Mouse (Mus musculus) layer of hippocampus, adult 11-12 months (tissue): ENCODE data around the gene Samd14.
"Not testable (repeated sequence)": the region's sequence is repeated elsewhere in the genome, so short reads cannot be mapped to it uniquely, and the experiment has no call there.

Experiments
- DNase-seq: peaks from one replicate; pipeline ENCODE4 v3.0.0; 2022; ENCODE audit warnings: low spot score

Gene Samd14

GRCm38 (mm10) chr11:95009629-95010014, at the start of gene Samd14:
Gene Samd14, plus strand, starts transcription at chr11:95009879.
- peak; percentile 73 for DNase-seq

DNA sequence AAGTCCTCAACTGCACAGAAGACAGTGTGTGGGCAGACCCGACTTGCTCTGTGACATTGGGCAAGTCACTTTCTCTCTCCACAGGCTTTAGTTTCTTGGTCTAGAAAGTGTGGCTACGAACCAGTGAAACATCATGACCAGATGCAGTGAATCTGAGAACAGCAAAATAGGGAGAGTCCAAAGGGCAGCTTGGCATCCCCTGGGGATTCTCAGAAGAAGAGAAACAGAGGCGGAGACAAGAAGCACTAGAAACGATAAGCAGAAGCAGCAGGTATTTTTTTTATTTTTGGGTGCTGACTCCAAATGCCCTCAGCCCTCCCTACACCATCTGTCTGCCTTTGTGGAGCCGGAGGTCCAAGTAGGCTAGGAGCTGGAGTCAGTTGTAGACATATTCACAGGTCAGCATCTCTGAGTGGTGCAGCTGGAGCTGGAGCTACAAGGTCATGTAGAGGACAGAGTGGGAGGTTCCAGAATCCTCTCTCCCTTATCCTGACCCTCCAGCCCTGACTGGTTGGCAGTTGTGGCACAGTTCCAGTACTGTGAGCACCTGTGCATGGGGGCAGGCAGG, 47.1 kb upstream of the Samd14 start:
- DNase-seq: no peak

DNA sequence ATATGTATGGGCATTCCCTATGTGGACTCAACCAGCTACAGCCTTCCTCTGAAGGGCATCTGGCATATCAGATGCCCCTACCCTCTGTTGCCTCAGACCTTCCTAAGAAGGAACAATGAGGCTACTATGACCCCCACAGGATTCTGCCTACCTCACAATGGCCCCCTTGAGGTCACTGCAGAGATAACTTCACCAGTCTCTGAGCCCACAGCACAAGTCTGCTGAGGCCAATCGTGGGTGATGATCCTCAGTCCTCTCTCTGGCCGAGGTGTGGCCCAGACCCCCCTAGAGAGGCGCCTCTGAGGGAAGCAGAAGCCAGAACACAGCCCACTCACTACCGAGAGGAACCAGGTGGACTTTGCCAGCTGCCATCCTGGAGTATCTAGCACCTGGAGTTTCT, 42.3 kb upstream of the Samd14 start, which contains the start of gene Hils1:
Gene Hils1, plus strand, starts transcription at position 175 of the 400 bp plus-strand sequence.
- no peak for DNase-seq

GRCm38 (mm10) chr11:94968187-94968586, 41.5 kb upstream of the Samd14 start:
- no peak for DNase-seq

DNA sequence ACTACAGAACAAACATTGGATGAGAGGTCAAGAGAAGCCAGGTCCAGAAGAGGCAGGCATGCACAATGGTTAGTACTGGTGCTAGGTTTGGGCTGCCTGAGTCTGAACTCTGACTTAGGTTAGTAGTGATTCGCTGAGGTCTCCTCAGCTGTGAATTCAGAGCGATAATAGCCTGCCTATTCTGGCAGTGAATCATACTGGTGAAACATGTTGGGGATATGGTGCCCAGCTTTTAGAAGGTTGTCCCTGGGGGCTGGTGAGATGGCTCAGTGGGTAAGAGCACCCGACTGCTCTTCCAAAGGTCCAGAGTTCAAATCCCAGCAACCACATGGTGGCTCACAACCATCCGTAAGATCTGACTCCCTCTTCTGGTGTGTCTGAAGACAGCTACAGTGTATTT, 40.0 kb upstream of the Samd14 start:
- DNase-seq: not testable (repeated sequence)

DNA sequence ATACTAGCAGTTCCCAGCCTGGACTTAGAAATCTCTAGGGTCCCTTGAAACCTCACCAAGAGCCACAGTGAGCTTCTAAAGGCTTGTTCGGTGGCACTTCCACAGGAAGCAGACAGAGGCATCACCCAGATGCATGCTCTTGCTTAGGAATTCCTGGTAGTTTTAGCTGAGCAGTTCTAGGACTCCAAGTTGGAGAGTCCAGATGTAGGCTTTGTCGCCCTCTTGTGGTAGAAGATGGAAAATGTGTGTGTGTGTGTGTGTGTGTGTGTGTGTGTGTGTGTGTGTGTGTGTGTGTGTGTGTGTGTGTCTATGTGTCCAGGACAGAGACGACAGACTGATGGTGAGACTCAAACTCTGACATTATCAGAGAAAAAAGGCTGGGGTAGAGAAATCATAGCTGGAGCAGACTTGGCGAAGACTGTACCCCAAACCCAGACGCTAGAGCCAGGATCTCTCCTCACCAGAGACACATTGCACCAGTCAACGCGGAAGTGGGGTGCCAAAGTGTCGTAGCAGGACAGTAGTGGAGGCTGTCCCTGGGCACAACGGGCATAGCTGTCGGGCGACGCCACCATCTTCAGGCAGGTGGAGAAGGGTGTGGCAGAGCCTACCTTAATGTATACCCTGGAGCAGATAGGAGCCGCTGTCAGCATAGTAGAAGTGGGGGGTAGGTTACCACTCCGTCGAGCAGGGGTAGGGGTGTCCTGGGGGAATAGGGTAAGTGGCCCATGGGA, 39.3 kb upstream of the Samd14 start:
- DNase-seq: peak; percentile 87

- no peak for DNase-seq
Measured at GRCm38 (mm10) chr11:94971895-94972615, 37.6 kb upstream of the Samd14 start.

DNA sequence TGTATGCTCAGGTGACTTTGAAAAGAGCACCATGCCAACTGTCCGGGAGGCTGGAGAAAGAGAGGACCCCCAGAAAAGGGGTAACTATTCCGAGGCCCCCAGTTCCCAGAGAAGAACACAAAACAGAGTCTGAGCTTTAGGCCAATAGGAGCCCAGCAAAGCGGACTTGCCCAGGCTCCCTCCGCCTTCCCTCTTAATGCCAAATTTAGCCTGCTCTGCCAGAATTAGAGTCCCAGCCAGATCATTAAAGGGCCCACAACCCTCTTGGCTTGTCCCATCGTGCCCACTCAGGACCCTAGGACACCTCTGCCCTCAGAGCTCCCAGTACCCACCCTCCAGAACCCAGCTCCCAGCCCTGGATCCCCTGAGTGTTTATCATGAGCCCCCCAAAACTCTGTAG, 36.8 kb upstream of the Samd14 start:
- no peak for DNase-seq

- DNase-seq: no peak
Measured at GRCm38 (mm10) chr11:94973313-94973712, 36.4 kb upstream of the Samd14 start.

DNA sequence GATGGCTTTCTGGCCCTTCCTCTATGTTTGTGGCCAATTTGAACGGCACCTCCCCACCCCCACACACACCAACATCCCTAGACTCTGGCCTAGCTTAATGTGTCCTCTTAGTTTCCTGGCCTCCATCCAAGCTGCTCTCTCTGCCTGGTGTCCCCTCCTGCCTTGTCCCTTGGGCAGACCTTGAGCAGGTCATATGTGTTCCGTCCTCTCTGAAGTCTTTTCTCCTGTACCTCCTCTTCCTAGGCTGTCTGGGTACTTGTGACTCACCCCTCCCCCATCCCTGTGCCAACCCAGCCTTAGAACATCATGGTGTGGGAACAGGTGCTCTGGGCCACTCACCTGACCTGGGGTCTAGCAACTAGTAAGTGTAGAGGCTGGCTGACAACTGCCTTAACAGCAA, 34.7 kb upstream of the Samd14 start:
- DNase-seq: no peak

- no peak for DNase-seq
Measured at GRCm38 (mm10) chr11:94976199-94976598, 33.5 kb upstream of the Samd14 start, which contains the start of gene Sgca. Gene Sgca, minus strand, starts transcription at chr11:94976327.

DNA sequence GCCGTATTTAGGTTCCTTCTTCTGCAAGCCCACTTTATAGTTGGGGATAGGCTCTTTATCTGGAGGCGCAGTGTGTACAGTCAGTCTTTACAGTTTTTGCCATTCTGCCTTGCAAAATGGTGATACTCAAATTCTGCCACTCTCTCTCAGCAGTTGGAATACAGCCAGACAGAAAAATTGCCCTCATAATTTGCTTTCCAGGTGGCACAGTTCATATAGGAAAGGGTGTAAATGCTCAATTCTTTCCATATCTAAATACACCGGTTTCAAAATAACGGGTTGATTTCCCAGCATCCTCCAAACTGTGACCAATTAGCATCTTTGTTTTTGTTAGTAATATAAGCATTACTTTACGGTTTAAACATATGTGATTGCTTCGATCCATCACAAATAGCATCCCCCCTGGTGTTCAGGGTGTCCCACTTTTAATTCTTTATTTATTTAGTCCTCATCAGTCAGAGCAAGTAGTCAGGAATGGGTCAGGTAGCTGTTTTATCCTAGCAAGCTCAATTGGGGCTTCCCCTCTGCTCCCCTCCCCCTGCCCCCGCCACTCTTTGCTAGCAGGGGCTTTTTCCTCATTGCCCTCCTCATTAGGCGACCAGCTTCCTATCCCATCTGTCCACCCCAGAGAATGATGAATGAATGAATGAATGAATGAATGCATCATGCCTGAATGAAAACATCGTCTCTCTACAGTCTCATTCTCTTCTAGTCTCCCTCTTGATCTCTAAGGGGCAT, 31.3 kb upstream of the Samd14 start:
- no peak for DNase-seq

- peak; percentile 96 for DNase-seq
Measured at GRCm38 (mm10) chr11:94978947-94979346, 30.7 kb upstream of the Samd14 start.

GRCm38 (mm10) chr11:94979462-94980179, 30.1 kb upstream of the Samd14 start:
- no peak for DNase-seq

DNA sequence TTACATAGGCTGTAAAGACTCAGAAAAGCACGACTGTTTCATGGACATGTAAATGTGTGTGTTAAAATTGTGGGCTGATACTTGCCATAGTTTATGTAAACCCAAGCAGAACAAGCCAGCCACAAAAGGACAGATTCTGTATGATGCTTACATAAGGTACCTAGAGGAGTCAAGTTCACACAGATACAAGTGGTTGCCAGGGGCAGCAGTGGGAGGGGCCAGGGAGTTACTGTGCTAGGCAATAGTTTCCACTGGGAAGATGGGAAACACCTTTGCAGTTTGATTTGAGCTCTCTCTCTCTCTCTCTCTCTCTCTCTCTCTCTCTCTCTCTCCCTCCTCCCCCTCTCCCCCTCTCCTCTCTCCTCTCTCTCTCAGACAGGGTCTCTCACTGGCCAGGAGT, 24.5 kb upstream of the Samd14 start:
- no peak for DNase-seq

DNA sequence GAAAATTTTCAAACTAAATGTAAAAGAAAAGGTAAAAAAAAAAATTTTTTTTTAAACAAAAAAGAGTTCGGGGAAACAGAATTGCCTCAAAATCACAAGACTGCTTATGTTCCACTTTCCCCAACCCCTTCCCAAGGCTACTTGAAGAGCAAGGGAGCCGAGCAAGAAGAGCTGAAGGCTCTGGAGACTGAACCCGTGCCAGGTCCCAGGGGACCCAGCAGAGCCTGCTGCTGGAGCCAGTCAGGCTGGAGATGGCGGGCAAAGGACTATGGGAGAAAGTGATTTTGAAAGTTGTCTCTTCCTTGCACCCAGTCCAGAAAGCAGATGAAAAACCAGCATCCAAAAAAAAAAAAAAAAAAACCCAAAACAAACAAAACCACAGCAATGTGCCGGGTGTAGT, 23.9 kb upstream of the Samd14 start:
- DNase-seq: no peak

DNA sequence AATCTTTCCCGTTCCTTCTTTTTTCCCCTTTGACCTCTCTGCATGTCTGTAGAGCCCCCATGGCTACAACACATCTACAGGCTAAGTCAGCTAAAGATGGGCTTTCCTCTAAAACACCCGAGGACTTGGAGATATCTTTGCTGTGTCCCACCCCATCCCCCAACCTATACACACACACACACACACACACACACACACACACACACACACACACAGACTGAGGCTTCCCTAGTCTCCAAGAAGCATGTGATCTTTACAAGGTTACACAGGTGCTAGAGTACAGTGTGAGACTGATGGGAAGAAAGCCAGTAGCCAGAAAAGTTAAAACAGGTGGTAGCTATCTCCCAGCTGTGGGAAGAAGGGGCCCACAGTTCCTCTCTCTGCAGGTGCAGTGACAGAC, 23.2 kb upstream of the Samd14 start:
- no peak for DNase-seq

DNA sequence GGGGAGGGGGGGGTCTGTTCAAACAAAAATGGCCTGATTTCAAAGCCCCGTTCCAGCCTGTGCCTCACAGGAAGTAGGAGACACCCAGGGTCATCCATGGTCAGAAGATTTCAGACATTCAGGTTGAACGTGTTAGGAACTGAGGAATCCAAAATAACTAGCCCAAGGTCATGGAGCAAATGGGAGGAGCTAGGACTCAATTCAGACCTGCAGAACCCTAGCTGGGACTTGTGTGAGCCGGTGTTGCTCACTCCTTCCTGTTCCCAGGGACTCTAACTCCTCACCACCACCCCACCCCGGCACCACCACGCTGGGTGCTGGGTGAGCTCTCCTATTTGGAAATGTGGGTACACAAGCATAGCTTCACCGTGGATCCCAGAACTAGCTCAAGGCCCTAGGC, 22.3 kb upstream of the Samd14 start:
- no peak for DNase-seq

DNA sequence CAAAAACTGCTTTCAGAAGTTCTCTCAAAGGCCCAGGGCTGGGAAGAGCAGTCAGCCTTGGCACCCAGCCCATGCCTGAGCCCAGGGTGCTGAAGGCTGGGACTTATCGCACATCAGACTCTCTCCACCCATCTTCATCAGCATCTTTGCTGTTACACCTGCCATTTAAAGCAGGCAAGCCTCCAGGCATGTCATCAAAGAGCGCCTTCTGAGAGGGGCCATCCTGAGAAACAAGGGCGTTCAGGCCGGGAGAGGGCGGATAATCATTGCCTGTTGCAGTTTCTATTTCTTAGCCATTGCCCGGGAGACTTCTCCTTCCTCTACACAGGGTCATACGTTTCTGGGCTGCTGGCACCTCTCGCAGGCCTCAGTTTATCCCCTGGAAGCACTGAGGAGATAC, 21.8 kb upstream of the Samd14 start:
- no peak for DNase-seq

DNA sequence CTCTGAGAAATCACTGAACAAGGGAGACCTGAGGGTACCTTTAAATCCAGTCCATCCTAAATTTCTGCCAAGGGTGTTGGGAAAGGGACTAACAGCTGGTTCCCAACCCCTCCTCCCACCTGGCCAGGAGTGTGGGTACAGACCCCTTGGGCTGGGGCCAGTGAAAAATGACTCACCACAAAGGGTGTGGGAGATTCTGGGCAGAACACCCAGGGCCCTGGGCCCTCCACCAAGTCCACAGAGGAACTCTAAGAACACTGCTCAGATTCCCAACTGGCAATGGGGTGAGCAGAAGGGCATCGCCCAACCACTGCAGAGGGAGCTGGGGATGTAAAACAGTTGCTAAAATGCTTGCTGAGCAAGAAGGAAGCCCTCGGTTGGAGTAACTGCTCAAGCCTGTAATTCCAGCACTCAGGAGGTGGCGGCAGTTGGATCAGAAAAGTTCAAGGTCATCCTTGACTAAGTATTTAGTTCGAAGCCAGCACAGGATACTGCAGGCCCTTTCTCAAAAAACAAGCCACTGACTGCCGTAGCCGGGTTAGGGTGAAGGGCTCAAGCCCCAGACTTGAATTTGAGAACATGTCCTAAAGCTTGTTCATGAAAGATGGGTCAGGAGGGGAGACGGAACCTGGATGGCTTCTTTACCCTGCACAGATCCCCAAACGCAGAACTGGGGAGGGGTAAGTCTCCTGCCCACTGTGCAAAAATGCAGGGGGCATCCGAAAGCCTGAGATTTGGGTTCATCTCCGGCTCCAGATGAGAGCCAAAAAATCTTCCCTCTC, 20.7 kb upstream of the Samd14 start:
- DNase-seq: peak; percentile 50

GRCm38 (mm10) chr11:94989562-94990017, 20.1 kb upstream of the Samd14 start:
- DNase-seq: peak; percentile 90
